Mouse (Mus musculus) hindbrain, embryonic 15.5 days (tissue): ENCODE results near the gene Fam149a. TPM values are rescaled to one million over a fixed set of nuclear protein-coding genes. Genes with fewer than 3 reads are reported as not detected.
A peak's percentile ranks its signal among the peaks of the same experiment; 100 is the strongest.
"Not testable (repeated sequence)": the region's sequence is repeated elsewhere in the genome, so short reads cannot be mapped to it uniquely, and the experiment has no call there.

Source experiments
- ATAC-seq: fragments of 200-750 bp; cut with Nextera tagmentation; 2 replicates; pipeline ENCODE4 v1.8.0; 2017; ENCODE audit warnings: low read depth, moderate number of reproducible peaks, moderate TSS enrichment; ENCODE audit not compliant: low FRiP score
- H3K27ac ChIP-seq: fragments of 300-500 bp; sonication (generic); replicated peaks from 2 replicates; pipeline ENCODE4 v1.5.1; 2015; ENCODE audit warnings: mild to moderate bottlenecking, inconsistent platforms
- H3K27me3 ChIP-seq: fragments of 300-500 bp; sonication (generic); 2 replicates; pipeline ENCODE4 v1.6.1; 2015; ENCODE audit warnings: control low read depth, inconsistent platforms
- H3K36me3 ChIP-seq: fragments of 300-500 bp; sonication (generic); 2 replicates; pipeline ENCODE4 v1.6.1; 2015; ENCODE audit warnings: control low read depth, inconsistent platforms
- H3K4me1 ChIP-seq: fragments of 300-500 bp; sonication (generic); replicated peaks from 2 replicates; pipeline ENCODE4 v1.6.1; 2015; ENCODE audit warnings: control low read depth, inconsistent platforms
- H3K4me2 ChIP-seq: fragments of 300-500 bp; sonication (generic); 2 replicates; pipeline ENCODE4 v1.6.1; 2015; ENCODE audit warnings: moderate library complexity, mild to moderate bottlenecking, inconsistent platforms
- H3K4me3 ChIP-seq: fragments of 300-500 bp; sonication (generic); 2 replicates; pipeline ENCODE4 v1.5.1; 2015; ENCODE audit warnings: mild to moderate bottlenecking, inconsistent platforms
- H3K9ac ChIP-seq: fragments of 300-500 bp; sonication (generic); 2 replicates; pipeline ENCODE4 v1.6.1; 2015; ENCODE audit warnings: inconsistent platforms
- H3K9me3 ChIP-seq: fragments of 300-500 bp; sonication (generic); 2 replicates; pipeline ENCODE4 v1.6.1; 2016; ENCODE audit warnings: control low read depth, inconsistent platforms
- WGBS: fragments of 180-500 bp; shearing (Covaris S2); methylation state at CpG from one replicate; pipeline ENCODE4 v1.1.7; 2015; 5-methylcytosine and 5-hydroxymethylcytosine counted together
- polyA plus RNA-seq: library from polyadenylated mRNA; unstranded; fragments of >200 nt; fragmentation: Nextera tagmentation; extraction: Ambion mirVana; gene quantifications from 2 replicates; pipeline ENCODE4 v1.2.1, GENCODE M21; 2015

The Fam149a gene
- polyA plus RNA-seq, 1 experiment from 2014 or later: 13.8 TPM

DNA sequence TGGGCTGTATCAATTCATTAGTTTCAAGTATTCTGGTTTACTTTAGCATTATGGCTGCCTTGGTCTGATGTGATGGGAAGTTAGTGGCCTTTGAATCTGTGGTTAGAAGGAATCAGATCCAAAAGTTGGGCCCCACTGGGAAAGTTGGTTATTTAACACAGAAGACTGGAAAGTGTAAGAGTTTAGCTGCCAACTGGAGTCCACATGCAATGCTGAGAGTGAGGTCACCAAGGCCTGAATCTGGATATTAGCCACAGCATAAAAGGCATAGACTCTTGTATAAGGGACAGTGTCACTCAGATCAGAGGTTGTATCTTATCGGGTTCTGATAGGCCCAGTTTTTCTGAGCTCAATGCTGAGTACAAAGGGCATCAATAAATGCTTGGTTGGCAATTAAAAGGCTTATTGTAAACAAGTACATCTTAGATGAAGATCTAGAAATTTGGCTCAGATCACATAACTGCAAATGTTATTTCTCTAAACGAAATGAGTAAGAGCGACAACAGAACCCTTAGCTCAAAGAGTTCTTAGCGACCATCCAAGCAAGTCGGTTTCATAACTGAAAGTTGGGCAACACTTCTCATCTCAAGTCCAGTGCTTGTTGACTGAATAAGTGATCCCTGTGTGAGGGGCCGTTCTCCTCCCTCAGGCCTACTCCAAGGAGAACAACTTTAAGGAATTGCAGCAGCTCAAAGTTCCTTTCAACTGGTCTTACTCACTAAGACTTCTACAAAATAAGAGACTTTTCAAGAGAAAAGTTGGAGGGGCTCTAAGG, 52.7 kb downstream of the Fam149a start:
- Histone ChIP-seq H3K27me3 (peaks cover 9% of the 10 kb centered on the region; the same call in 1 of the 2 replicates), H3K9ac (no peak overlapping the region), H3K36me3 (no peaks in the 10 kb centered on the region), H3K4me2 (no peak overlapping the region), H3K9me3 (no peaks in the 10 kb centered on the region), H3K27ac (no peak overlapping the region), H3K4me1 (peaks cover 6% of the 10 kb centered on the region; the same call in 1 of the 2 replicates), H3K4me3 (no peak overlapping the region)
- WGBS: 92% methylated on average over 6 of the region's 6 CpGs
- no peak for ATAC-seq

DNA sequence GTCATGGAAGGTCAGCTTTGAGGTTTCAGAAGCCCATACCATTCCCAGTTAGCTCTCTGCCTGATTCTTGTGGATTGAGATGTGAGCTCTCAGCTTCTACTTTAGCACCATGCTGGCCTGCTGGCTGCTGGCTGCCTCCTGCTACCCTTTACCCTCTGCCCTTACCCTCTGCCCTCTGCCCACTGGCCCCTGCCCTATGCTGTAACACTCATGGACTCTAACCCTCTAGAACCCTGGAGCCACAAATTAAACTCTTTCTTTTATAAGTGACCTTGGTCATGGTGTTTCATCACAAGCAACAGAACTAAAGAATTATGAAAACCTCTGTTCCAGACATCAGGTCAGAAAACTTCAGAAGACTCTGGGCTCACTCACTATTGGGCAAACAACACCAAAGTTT, 55.0 kb downstream of the Fam149a start:
- not testable (repeated sequence) for H3K4me2 ChIP-seq, H3K4me1 ChIP-seq, H3K27ac ChIP-seq, H3K4me3 ChIP-seq, H3K9me3 ChIP-seq, H3K9ac ChIP-seq, ATAC-seq, H3K27me3 ChIP-seq, H3K36me3 ChIP-seq

DNA sequence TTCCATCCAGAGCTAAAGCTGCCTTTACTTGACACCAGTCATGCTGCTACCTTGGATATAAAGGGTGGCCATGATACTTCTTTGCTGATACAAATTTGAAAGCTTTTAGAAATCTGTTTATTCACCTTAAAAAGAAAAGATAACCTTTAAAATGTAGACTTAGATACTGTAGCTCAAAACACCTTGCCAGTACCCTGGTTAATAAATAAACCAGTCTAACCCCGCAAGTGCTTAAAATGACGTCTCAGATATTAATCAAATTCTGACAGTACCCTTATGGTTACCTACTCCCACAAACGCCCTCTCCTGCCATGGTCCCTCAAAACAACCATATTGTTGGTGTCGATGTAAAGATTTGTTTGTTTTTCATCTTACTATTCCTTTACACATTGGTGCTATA, 57.9 kb downstream of the Fam149a start:
- Histone ChIP-seq H3K36me3 (no peaks in the 10 kb centered on the region), H3K27ac (no peak overlapping the region), H3K4me3 (no peak overlapping the region), H3K27me3 (no peaks in the 10 kb centered on the region), H3K4me2 (no peak overlapping the region), H3K4me1 (no peaks in the 10 kb centered on the region), H3K9me3 (no peaks in the 10 kb centered on the region), H3K9ac (no peak overlapping the region)
- no peak for ATAC-seq
- WGBS: 84% methylated on average over 4 of the region's 4 CpGs

DNA sequence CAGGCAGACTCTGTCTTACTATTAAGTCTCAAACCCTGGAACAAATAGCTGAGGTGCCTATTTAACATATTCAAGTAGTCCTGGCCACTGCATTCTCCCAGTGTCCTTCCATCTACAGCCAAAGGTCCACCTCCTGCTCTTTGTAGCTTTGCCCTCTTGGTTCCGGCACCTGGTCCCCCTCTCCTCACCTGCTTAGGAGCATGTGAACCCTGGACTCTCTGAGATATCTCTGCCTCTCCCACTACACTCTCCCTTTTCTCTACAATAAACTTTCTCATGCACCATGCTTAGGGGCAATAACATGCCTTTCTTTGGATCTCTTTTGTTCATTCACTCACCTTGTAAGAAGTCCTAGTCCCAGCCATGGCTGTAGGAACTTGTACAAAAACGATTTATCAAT, 60.7 kb downstream of the Fam149a start:
- no peak for ATAC-seq

DNA sequence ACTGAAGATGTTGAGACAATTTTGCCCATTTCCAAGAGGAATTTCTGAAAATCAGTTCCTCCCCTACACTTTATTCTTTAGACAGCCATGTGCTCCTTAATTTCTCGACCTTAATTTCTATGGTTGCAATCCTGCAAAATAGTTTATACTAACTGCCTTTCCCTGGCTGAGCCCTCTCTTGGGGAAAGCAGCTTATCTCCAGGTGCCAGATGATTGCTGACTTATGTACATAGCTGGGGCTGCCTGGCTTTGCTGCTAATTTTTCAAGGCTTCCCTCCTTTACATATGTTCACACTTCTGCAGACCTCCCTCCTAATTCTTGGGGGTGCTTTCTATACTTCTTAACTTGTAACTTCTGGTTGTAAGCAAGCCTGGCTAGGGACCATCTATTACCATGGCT, 61.2 kb downstream of the Fam149a start:
- no peak for ATAC-seq
- Histone ChIP-seq H3K36me3 (no peaks in the 10 kb centered on the region), H3K9me3 (no peaks in the 10 kb centered on the region), H3K9ac (no peak overlapping the region), H3K4me3 (no peak overlapping the region), H3K4me1 (no peaks in the 10 kb centered on the region), H3K27me3 (no peaks in the 10 kb centered on the region), H3K27ac (no peak overlapping the region), H3K4me2 (no peak overlapping the region)
- WGBS: 78% methylated on average over 1 of the region's 1 CpGs

More for the DNA sequence above, 60.7 kb downstream of the Fam149a start:
- Histone ChIP-seq H3K9ac (no peak overlapping the region), H3K9me3 (no peaks in the 10 kb centered on the region), H3K27ac (no peak overlapping the region), H3K4me2 (no peak overlapping the region), H3K4me1 (no peaks in the 10 kb centered on the region), H3K4me3 (no peak overlapping the region), H3K27me3 (no peaks in the 10 kb centered on the region), H3K36me3 (no peaks in the 10 kb centered on the region)
- WGBS: 89% methylated on average over 2 of the region's 2 CpGs

DNA sequence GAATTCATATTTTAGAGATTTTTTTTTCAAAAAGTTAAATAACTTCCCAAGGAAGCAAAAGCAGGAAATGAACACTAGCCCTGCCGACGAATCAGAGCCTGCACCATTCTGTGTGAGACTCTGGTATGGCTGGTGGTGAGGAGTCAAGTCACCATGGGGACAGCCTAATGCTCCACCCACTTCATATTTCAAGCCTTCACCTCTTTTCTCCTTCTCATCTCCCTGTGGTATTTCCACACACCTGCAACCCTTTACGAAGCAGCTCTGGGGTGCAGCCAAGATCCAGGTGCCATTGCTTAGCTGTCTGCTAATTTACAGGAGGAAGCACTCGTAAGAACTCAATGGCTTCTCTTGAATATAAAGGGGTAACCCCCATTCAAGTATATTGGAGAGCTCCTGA, 71.1 kb downstream of the Fam149a start:
- Histone ChIP-seq H3K4me3 (no peak overlapping the region), H3K4me1 (no peaks in the 10 kb centered on the region), H3K36me3 (no peaks in the 10 kb centered on the region), H3K9ac (no peak overlapping the region), H3K9me3 (no peaks in the 10 kb centered on the region), H3K27me3 (no peaks in the 10 kb centered on the region), H3K4me2 (no peak overlapping the region), H3K27ac (no peak overlapping the region)
- 87% methylated on average over 4 of the region's 4 CpGs for WGBS
- ATAC-seq: no peak

DNA sequence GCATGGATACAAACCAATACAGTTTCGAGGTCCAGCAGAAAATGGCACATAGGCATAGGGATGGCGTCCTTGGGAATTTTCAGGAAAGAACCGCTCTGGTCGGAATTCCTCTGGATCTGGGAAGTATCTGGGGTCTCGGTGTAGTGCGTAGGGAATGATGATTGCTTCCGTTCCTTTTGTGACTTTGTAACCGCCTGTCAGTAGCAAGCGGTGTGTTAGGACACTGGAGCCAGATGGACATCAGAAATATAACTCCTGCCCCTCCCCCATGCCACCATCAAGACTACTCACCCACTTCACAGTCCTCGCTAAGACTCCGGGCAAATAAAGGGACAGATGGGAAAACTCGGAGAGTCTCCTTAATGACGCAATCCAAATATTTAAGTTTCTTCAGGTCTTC, 73.7 kb downstream of the Fam149a start, which contains the start of gene Gm45753:
Gene Gm45753, minus strand, starts transcription at position 101 of the 400 bp plus-strand sequence.
- H3K36me3 ChIP-seq: no peaks in the 10 kb centered on the region
- ATAC-seq: no peak
- no peaks in the 10 kb centered on the region for H3K4me1 ChIP-seq
- H3K9ac ChIP-seq: no peak within 1 kb of the TSS
- 94% methylated on average over 13 of the region's 13 CpGs for WGBS
- no peaks in the 10 kb centered on the region for H3K27me3 ChIP-seq
- no peaks in the 10 kb centered on the region for H3K9me3 ChIP-seq
- no peak within 1 kb of the TSS for H3K4me3 ChIP-seq
- H3K27ac ChIP-seq: no peak within 1 kb of the TSS
- H3K4me2 ChIP-seq: no peak within 1 kb of the TSS

DNA sequence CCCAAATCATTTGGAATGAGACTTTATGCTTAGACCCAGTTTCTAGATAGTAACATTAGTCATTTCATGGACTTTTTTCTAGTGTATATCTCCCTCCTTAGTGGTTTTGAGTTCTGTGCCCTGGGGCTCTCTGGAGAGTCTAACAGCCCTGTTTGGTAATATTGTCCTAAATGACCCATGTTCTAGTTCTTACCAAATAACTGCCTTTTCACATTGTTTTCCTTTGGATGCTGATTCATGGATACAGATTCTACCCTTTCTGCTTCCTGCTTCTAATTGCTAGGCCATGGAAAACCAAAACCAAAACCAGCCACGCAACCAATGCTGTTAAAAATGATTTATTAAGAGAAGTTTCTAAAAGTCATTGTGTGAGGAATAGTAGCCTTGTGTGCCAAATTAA, 76.6 kb downstream of the Fam149a start:
- Histone ChIP-seq H3K27ac (no peak overlapping the region), H3K36me3 (no peaks in the 10 kb centered on the region), H3K4me2 (no peak overlapping the region), H3K27me3 (no peaks in the 10 kb centered on the region), H3K4me1 (no peaks in the 10 kb centered on the region), H3K9ac (no peak overlapping the region), H3K9me3 (no peaks in the 10 kb centered on the region), H3K4me3 (no peak overlapping the region)
- WGBS: 71% methylated on average over 1 of the region's 1 CpGs
- no peak for ATAC-seq

DNA sequence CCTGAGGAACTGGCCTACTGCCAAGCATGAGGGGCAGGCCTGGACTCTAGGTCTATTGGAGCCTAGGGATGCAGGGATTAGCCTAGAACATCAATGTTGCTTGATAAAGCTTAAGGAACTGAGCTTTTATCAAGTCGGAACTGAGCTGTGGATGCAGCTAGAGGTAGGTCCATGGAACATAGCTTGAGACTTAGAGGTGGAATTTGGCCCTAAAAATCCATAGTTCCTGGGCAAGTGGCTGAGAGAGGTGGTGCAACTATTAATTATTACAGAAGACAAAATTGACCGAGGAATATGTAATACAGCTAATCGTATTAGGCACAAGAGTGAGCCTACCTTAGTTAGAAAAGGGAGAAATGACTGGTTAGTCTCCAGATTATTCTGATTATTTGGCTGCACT, 77.7 kb downstream of the Fam149a start:
- no peak overlapping the region for H3K9ac ChIP-seq
- ATAC-seq: no peak
- WGBS: 96% methylated on average over 3 of the region's 3 CpGs
- no peaks in the 10 kb centered on the region for H3K27me3 ChIP-seq
- no peak overlapping the region for H3K27ac ChIP-seq
- H3K4me1 ChIP-seq: no peaks in the 10 kb centered on the region
- H3K9me3 ChIP-seq: no peaks in the 10 kb centered on the region
- H3K36me3 ChIP-seq: no peaks in the 10 kb centered on the region
- no peak overlapping the region for H3K4me3 ChIP-seq
- no peak overlapping the region for H3K4me2 ChIP-seq

DNA sequence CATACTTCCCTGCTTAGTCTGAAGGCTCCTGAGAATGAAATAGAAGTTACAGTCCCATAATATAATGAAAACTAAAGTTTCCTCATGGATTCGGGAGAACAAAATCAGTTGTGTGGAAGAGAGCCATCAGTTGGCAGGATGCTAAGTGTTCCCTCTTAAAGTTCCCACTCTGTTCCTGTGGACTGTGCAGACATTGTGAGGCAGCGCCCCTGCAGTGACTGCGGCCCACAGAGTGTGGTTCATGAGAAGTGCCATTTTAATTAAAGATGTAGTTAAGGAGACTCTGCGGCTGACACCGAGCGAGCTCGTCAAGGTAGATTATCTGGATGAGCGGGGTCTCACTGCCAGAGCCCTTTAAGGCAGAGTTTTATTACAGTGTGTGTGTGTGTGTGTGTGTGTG, 79.7 kb downstream of the Fam149a start:
- 0 out of 2 replicates have a peak, but pooled peaks have one; percentile 27 for ATAC-seq

DNA sequence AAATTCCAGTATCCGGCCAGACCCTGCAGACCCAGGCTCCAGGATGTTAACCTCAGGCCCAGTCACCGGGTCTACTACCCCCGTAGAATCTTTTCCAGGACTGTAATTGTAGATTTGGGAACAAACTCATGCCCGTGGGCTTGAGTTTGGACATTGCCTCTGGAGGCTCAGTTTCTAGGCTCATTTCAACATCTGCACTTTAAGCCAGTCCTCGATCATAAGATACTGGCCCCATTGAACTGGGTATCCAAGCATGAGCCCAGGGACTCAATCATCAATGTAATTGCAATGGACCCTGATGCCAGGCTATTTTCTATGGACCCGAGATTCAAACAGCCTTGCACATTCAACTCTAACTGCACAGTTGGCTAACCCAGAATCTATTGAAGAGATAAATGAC, 86.8 kb downstream of the Fam149a start:
- H3K4me3 ChIP-seq: no peak overlapping the region
- H3K36me3 ChIP-seq: no peaks in the 10 kb centered on the region
- no peaks in the 10 kb centered on the region for H3K4me1 ChIP-seq
- no peak overlapping the region for H3K27ac ChIP-seq
- H3K4me2 ChIP-seq: no peak overlapping the region
- no peak overlapping the region for H3K9ac ChIP-seq
- ATAC-seq: no peak
- WGBS: 90% methylated on average over 6 of the region's 6 CpGs
- H3K27me3 ChIP-seq: no peaks in the 10 kb centered on the region
- H3K9me3 ChIP-seq: no peaks in the 10 kb centered on the region

More for the DNA sequence above, 79.7 kb downstream of the Fam149a start:
- H3K27ac ChIP-seq: no peak overlapping the region
- no peak overlapping the region for H3K9ac ChIP-seq
- no peaks in the 10 kb centered on the region for H3K36me3 ChIP-seq
- no peaks in the 10 kb centered on the region for H3K4me1 ChIP-seq
- H3K4me3 ChIP-seq: no peak overlapping the region
- H3K4me2 ChIP-seq: no peak overlapping the region
- 63% methylated on average over 8 of the region's 8 CpGs for WGBS
- H3K27me3 ChIP-seq: no peaks in the 10 kb centered on the region
- H3K9me3 ChIP-seq: no peaks in the 10 kb centered on the region

DNA sequence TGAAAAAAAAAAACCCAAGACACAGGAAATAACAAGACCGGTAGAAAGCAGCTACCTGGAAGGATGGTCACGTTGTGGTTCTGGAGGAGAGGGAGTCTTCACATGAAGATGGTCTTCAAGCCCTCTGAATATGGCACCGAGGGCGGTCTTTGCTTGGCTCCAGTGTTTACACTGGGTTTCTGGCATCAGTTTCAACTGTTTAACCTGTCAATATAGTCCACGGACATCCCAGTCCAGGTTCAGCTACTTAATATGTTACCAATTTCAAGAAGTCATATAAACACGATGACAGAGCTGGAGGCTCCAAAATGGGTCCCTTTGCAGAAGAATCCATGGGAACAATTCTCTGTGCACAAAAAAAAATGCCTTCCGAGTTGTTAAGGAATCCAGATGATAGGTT, 87.4 kb downstream of the Fam149a start, which contains the start of gene Klkb1:
Gene Klkb1, minus strand, starts transcription at position 173 of the 400 bp plus-strand sequence.
- no peak within 1 kb of the TSS for H3K4me3 ChIP-seq
- no peak within 1 kb of the TSS for H3K27ac ChIP-seq
- ATAC-seq: no peak
- H3K4me1 ChIP-seq: no peaks in the 10 kb centered on the region
- no peaks in the 10 kb centered on the region for H3K9me3 ChIP-seq
- H3K4me2 ChIP-seq: no peak within 1 kb of the TSS
- no peak within 1 kb of the TSS for H3K9ac ChIP-seq
- WGBS: 96% methylated on average over 7 of the region's 7 CpGs
- H3K27me3 ChIP-seq: no peaks in the 10 kb centered on the region
- H3K36me3 ChIP-seq: no peaks in the 10 kb centered on the region

DNA sequence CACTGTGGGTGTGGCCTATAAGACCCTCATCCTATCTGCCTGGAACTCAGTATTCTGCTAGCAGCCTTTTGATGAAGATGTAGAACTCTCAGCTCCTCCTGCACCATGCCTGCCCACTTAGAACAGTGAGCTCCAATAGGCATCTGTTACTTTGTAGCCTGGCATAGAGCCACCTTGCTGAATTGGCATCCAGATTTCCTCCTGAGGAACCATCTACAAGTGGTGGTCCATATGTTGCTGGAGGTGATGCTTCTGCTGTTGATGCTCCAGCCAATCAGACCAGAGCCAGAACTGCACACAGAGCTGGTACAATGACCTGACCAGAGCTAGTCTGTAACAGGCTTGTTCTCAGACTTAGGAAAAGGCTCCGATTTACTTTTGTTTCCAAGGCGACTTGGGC, 90.3 kb downstream of the Fam149a start:
- Histone ChIP-seq H3K9ac (no peak overlapping the region), H3K9me3 (no peaks in the 10 kb centered on the region), H3K4me2 (no peak overlapping the region), H3K36me3 (no peaks in the 10 kb centered on the region), H3K27ac (no peak overlapping the region), H3K4me1 (no peaks in the 10 kb centered on the region), H3K4me3 (no peak overlapping the region), H3K27me3 (no peaks in the 10 kb centered on the region)
- WGBS: 86% methylated on average over 2 of the region's 2 CpGs
- no peak for ATAC-seq
